Mouse (Mus musculus): ENCODE results near the gene Ltc4s. TPM values are rescaled to one million over a fixed set of nuclear protein-coding genes. Genes with fewer than 3 reads are reported as not detected.
A peak's percentile ranks its signal among the peaks of the same experiment; 100 is the strongest.

Gene Ltc4s
- total and polyA plus RNA-seq, 2 experiments: 0.28 to 2.1 TPM

GRCm38 (mm10) chr11:50277706-50278105 is 39.3 kb upstream of the Ltc4s start:
- Histone ChIP-seq H3K27ac (replicated peaks; ENCODE audit: insufficient read depth, low read depth, low read length) (no peak overlapping the region), H3K4me1 (ENCODE audit: control insufficient read depth, insufficient read depth, low read length) (peaks cover 8% of the 10 kb centered on the region), H3K9ac (ENCODE audit: low read depth, low read length) (no peak overlapping the region), H3K36me3 (ENCODE audit: control insufficient read depth, insufficient read depth, low read length) (no peaks in the 10 kb centered on the region; the same call in 1 of the 2 replicates), H3K79me2 (ENCODE audit: control insufficient read depth, insufficient read depth, low read length) (peaks cover 38% of the 10 kb centered on the region), H3K27me3 (ENCODE audit: control insufficient read depth, insufficient read depth, low read length) (no peaks in the 10 kb centered on the region), H3K4me3 (ENCODE audit: insufficient read depth, low read depth, low read length) (no peak overlapping the region)
- WGBS: 96% methylated on average over 6 of the region's 6 CpGs
- no peak for DNase-seq (ENCODE audit: extremely low read depth, low read depth, low spot score)
- TF ChIP-seq CTCF (IDR thresholded peaks at IDR 0.05; ENCODE audit: low read depth, low read length) (no peak), POLR2A (IDR thresholded peaks at IDR 0.05; ENCODE audit: extremely low read depth, insufficient read depth, low read length) (no peak)

- DNase-seq (ENCODE audit: extremely low read depth, low read depth, low spot score): no peak
- Histone ChIP-seq H3K79me2 (ENCODE audit: control insufficient read depth, insufficient read depth, low read length) (peaks cover 41% of the 10 kb centered on the region), H3K4me1 (ENCODE audit: control insufficient read depth, insufficient read depth, low read length) (peaks cover 8% of the 10 kb centered on the region), H3K27ac (replicated peaks; ENCODE audit: insufficient read depth, low read depth, low read length) (no peak overlapping the region), H3K9ac (ENCODE audit: low read depth, low read length) (no peak overlapping the region), H3K27me3 (ENCODE audit: control insufficient read depth, insufficient read depth, low read length) (no peaks in the 10 kb centered on the region), H3K36me3 (ENCODE audit: control insufficient read depth, insufficient read depth, low read length) (no peaks in the 10 kb centered on the region; the same call in 1 of the 2 replicates), H3K4me3 (ENCODE audit: insufficient read depth, low read depth, low read length) (no peak overlapping the region)
- TF ChIP-seq CTCF (IDR thresholded peaks at IDR 0.05; ENCODE audit: low read depth, low read length): no peak
- no peak for TF ChIP-seq POLR2A (IDR thresholded peaks at IDR 0.05; ENCODE audit: extremely low read depth, insufficient read depth, low read length)
Measured at GRCm38 (mm10) chr11:50277025-50277424, 38.6 kb upstream of the Ltc4s start.

GRCm38 (mm10) chr11:50275568-50276151 is 37.2 kb upstream of the Ltc4s start:
- H3K4me3 ChIP-seq (ENCODE audit: insufficient read depth, low read depth, low read length): no peak overlapping the region

GRCm38 (mm10) chr11:50275077-50275476 is 36.7 kb upstream of the Ltc4s start:
- Histone ChIP-seq H3K27ac (replicated peaks; ENCODE audit: insufficient read depth, low read depth, low read length) (no peak overlapping the region), H3K36me3 (ENCODE audit: control insufficient read depth, insufficient read depth, low read length) (no peaks in the 10 kb centered on the region), H3K9ac (ENCODE audit: low read depth, low read length) (no peak overlapping the region), H3K4me3 (ENCODE audit: insufficient read depth, low read depth, low read length) (no peak overlapping the region), H3K79me2 (ENCODE audit: control insufficient read depth, insufficient read depth, low read length) (peaks cover 43% of the 10 kb centered on the region), H3K4me1 (ENCODE audit: control insufficient read depth, insufficient read depth, low read length) (peaks cover 6% of the 10 kb centered on the region), H3K27me3 (ENCODE audit: control insufficient read depth, insufficient read depth, low read length) (no peaks in the 10 kb centered on the region)
- TF ChIP-seq CTCF (IDR thresholded peaks at IDR 0.05; ENCODE audit: low read depth, low read length) (no peak), POLR2A (IDR thresholded peaks at IDR 0.05; ENCODE audit: extremely low read depth, insufficient read depth, low read length) (no peak)
- 71% methylated on average over 2 of the region's 2 CpGs for WGBS
- no peak for DNase-seq (ENCODE audit: extremely low read depth, low read depth, low spot score)

More at GRCm38 (mm10) chr11:50275568-50276151, 37.2 kb upstream of the Ltc4s start:
- TF ChIP-seq POLR2A (IDR thresholded peaks at IDR 0.05; ENCODE audit: extremely low read depth, insufficient read depth, low read length) (no peak), CTCF (IDR thresholded peaks at IDR 0.05; ENCODE audit: low read depth, low read length) (no peak)
- Histone ChIP-seq H3K36me3 (ENCODE audit: control insufficient read depth, insufficient read depth, low read length) (no peaks in the 10 kb centered on the region), H3K79me2 (ENCODE audit: control insufficient read depth, insufficient read depth, low read length) (peaks cover 46% of the 10 kb centered on the region), H3K27ac (replicated peaks; ENCODE audit: insufficient read depth, low read depth, low read length) (no peak overlapping the region), H3K4me1 (ENCODE audit: control insufficient read depth, insufficient read depth, low read length) (peaks cover 8% of the 10 kb centered on the region), H3K9ac (ENCODE audit: low read depth, low read length) (no peak overlapping the region), H3K27me3 (ENCODE audit: control insufficient read depth, insufficient read depth, low read length) (no peaks in the 10 kb centered on the region)
- peak; percentile 34 for DNase-seq (ENCODE audit: extremely low read depth, low read depth, low spot score)
- WGBS: 58% methylated on average over 5 of the region's 5 CpGs

GRCm38 (mm10) chr11:50272819-50273218 is 34.4 kb upstream of the Ltc4s start:
- Histone ChIP-seq H3K9ac (ENCODE audit: low read depth, low read length) (no peak overlapping the region), H3K36me3 (ENCODE audit: control insufficient read depth, insufficient read depth, low read length) (no peaks in the 10 kb centered on the region), H3K79me2 (ENCODE audit: control insufficient read depth, insufficient read depth, low read length) (peaks cover 42% of the 10 kb centered on the region), H3K4me3 (ENCODE audit: insufficient read depth, low read depth, low read length) (no peak overlapping the region), H3K4me1 (ENCODE audit: control insufficient read depth, insufficient read depth, low read length) (peaks cover 5% of the 10 kb centered on the region), H3K27me3 (ENCODE audit: control insufficient read depth, insufficient read depth, low read length) (no peaks in the 10 kb centered on the region), H3K27ac (replicated peaks; ENCODE audit: insufficient read depth, low read depth, low read length) (no peak overlapping the region)
- WGBS: 93% methylated on average over 2 of the region's 2 CpGs
- DNase-seq (ENCODE audit: extremely low read depth, low read depth, low spot score): no peak
- no peak for TF ChIP-seq CTCF (IDR thresholded peaks at IDR 0.05; ENCODE audit: low read depth, low read length)
- TF ChIP-seq POLR2A (IDR thresholded peaks at IDR 0.05; ENCODE audit: extremely low read depth, insufficient read depth, low read length): no peak

- H3K27ac ChIP-seq (replicated peaks; ENCODE audit: insufficient read depth, low read depth, low read length): no peak overlapping the region
- WGBS: 94% methylated on average over 1 of the region's 1 CpGs
- no peaks in the 10 kb centered on the region; the same call in 1 of the 2 replicates for H3K4me1 ChIP-seq (ENCODE audit: control insufficient read depth, insufficient read depth, low read length)
- no peak overlapping the region for H3K9ac ChIP-seq (ENCODE audit: low read depth, low read length)
- no peak for TF ChIP-seq POLR2A (IDR thresholded peaks at IDR 0.05; ENCODE audit: extremely low read depth, insufficient read depth, low read length)
- no peak overlapping the region for H3K4me3 ChIP-seq (ENCODE audit: insufficient read depth, low read depth, low read length)
- no peaks in the 10 kb centered on the region for H3K27me3 ChIP-seq (ENCODE audit: control insufficient read depth, insufficient read depth, low read length)
- H3K36me3 ChIP-seq (ENCODE audit: control insufficient read depth, insufficient read depth, low read length): peaks cover 4% of the 10 kb centered on the region; the same call in 1 of the 2 replicates
- peaks cover 19% of the 10 kb centered on the region for H3K79me2 ChIP-seq (ENCODE audit: control insufficient read depth, insufficient read depth, low read length)
- DNase-seq (ENCODE audit: extremely low read depth, low read depth, low spot score): no peak
Measured at GRCm38 (mm10) chr11:50269885-50270284, 31.5 kb upstream of the Ltc4s start.
